Mouse (Mus musculus): ENCODE measurements around the gene Cgn. TPM values are rescaled to one million over a fixed set of nuclear protein-coding genes. Genes with fewer than 3 reads are reported as not detected.

Gene Cgn
- total RNA-seq, 2 experiments from 2014 or later: 17.1 to 17.9 TPM

Other genes starting within 250 kb of the Cgn start
- 100 to 1,000 TPM; 107 to 113 TPM for gene Snx27, start 203.8 kb downstream of the Cgn start, total RNA-seq (2021)
- not detected for gene Gm10972, start 143.4 kb downstream of the Cgn start, total RNA-seq (2021)
- gene Tuft1, start 127.6 kb downstream of the Cgn start, total RNA-seq (2021): 1 to 10 TPM; 2.3 to 2.9 TPM
- 1 to 10 TPM in 1 of 2 experiments, not detected in 1; 1.1 TPM for gene Selenbp2, start 92.9 kb downstream of the Cgn start, total RNA-seq (2021)
- gene Pogz, start 51.1 kb upstream of the Cgn start, total RNA-seq (2021): 10 to 100 TPM; 97.9 to 99.7 TPM
- gene Psmb4, start 100.5 kb upstream of the Cgn start, total RNA-seq (2021): 100 to 1,000 TPM; 320 to 322 TPM
- 1 to 10 TPM; 3.8 to 4.8 TPM for gene Selenbp1, start 146.6 kb upstream of the Cgn start, total RNA-seq (2021)
- 10 to 100 TPM; 19.6 to 27.6 TPM for gene Rfx5, start 167.6 kb upstream of the Cgn start, total RNA-seq (2021)
- gene Pi4kb, start 188.2 kb upstream of the Cgn start, total RNA-seq (2021): 10 to 100 TPM; 50.0 to 56.4 TPM
- 10 to 100 TPM; 23.6 to 25.4 TPM for gene Zfp687, start 229.0 kb upstream of the Cgn start, total RNA-seq (2021)